Mouse (Mus musculus) liver, postnatal 0 days (tissue): Measurements from ENCODE around the gene Wfdc6a. TPM values are rescaled to one million over a fixed set of nuclear protein-coding genes. Genes with fewer than 3 reads are reported as not detected.
A peak's percentile ranks its signal among the peaks of the same experiment; 100 is the strongest.
"Not testable (repeated sequence)": the region's sequence is repeated elsewhere in the genome, so short reads cannot be mapped to it uniquely, and the experiment has no call there.

Source experiments
- ATAC-seq: fragments of 200-750 bp; cut with Nextera tagmentation; 2 replicates; pipeline ENCODE4 v1.8.0; 2017; ENCODE audit warnings: mild to moderate bottlenecking, moderate library complexity
- DNase-seq: peaks from one replicate; pipeline ENCODE4 v3.0.0-alpha.2; 2016
- H3K27ac ChIP-seq: fragments of 300-500 bp; sonication (generic); 2 replicates; pipeline ENCODE4 v1.5.1; 2014; ENCODE audit warnings: antibody characterized with exemption, moderate library complexity, mild to moderate bottlenecking, low read depth
- H3K27me3 ChIP-seq: fragments of 300-500 bp; sonication (generic); 2 replicates; pipeline ENCODE4 v1.6.1; 2014; ENCODE audit warnings: low read length, control low read depth, mixed read lengths; ENCODE audit not compliant: insufficient read depth
- H3K36me3 ChIP-seq: fragments of 300-500 bp; sonication (generic); replicated peaks from 2 replicates; pipeline ENCODE4 v1.6.1; 2014; ENCODE audit warnings: mild to moderate bottlenecking, control low read depth, low read length, moderate library complexity, mixed read lengths; ENCODE audit not compliant: insufficient read depth
- H3K4me1 ChIP-seq: fragments of 300-500 bp; sonication (generic); 2 replicates; pipeline ENCODE4 v1.6.1; 2014; ENCODE audit warnings: antibody characterized with exemption, mild to moderate bottlenecking, control low read depth; ENCODE audit not compliant: insufficient read depth
- H3K4me2 ChIP-seq: fragments of 300-500 bp; sonication (generic); 2 replicates; pipeline ENCODE4 v1.6.1; 2014; ENCODE audit warnings: low read depth, mild to moderate bottlenecking, low read length, moderate library complexity, mixed read lengths
- H3K4me3 ChIP-seq: fragments of 300-500 bp; sonication (generic); 2 replicates; pipeline ENCODE4 v1.5.1; 2014; ENCODE audit warnings: low read depth, low read length
- H3K9ac ChIP-seq: fragments of 300-500 bp; sonication (generic); replicated peaks from 2 replicates; pipeline ENCODE4 v1.6.1; 2014; ENCODE audit warnings: mild to moderate bottlenecking, moderate library complexity
- H3K9me3 ChIP-seq: fragments of 300-500 bp; sonication (generic); 2 replicates; pipeline ENCODE4 v1.6.1; 2016; ENCODE audit warnings: mild to moderate bottlenecking, control low read depth, low read length, mixed read lengths
- CTCF ChIP-seq: sonication (generic); IDR thresholded peaks from 2 replicates; pipeline ENCODE4 v1.5.1; 2016; ENCODE audit warnings: antibody characterized with exemption, low read depth
- EP300 ChIP-seq: IDR thresholded peaks from 2 replicates; pipeline ENCODE4 v1.6.1; 2016; ENCODE audit warnings: antibody characterized with exemption, low read depth, mild to moderate bottlenecking
- whole genome bisulfite sequencing: fragments of 180-500 bp; shearing (Covaris S2); extraction: QIAGEN DNeasy Blood & Tissue Kit; methylation state at CpG from one replicate; pipeline ENCODE4 v1.1.7; 2014; ENCODE audit not compliant: insufficient replicate concordance; 5-methylcytosine and 5-hydroxymethylcytosine counted together
- polyA plus RNA-seq: library from polyadenylated mRNA; unstranded; fragments of >200 nt; fragmentation: Nextera tagmentation; extraction: Ambion mirVana; gene quantifications from 2 replicates; pipeline ENCODE4 v1.2.1, GENCODE M21; 2015

Gene Wfdc6a
- polyA plus RNA-seq, 1 experiment from 2014 or later = not detected

- H3K4me3 ChIP-seq = no peak overlapping the region
- no peak overlapping the region for H3K4me2 ChIP-seq
- WGBS = 76% methylated on average over 8 of the region's 8 CpGs
- H3K9me3 ChIP-seq = 0 out of 2 replicates have a peak, but pooled peaks cover 3% of the 10 kb centered on the region
- no peak for ATAC-seq
- no peaks in the 10 kb centered on the region for H3K27me3 ChIP-seq
- no peaks in the 10 kb centered on the region for H3K36me3 ChIP-seq
- no peaks in the 10 kb centered on the region for H3K4me1 ChIP-seq
- TF ChIP-seq EP300 (no peak), CTCF (no peak)
- no peak for DNase-seq
- no peak overlapping the region for H3K27ac ChIP-seq
- H3K9ac ChIP-seq = no peak overlapping the region
Measured at GRCm38 (mm10) chr2:164604411-164604810, 19.2 kb upstream of the Wfdc6a start.

- no peaks in the 10 kb centered on the region for H3K4me1 ChIP-seq
- no peak for ATAC-seq
- DNase-seq = no peak
- H3K9me3 ChIP-seq = 0 out of 2 replicates have a peak, but pooled peaks cover 3% of the 10 kb centered on the region
- 76% methylated on average over 3 of the region's 3 CpGs for whole genome bisulfite sequencing
- no peak overlapping the region for H3K9ac ChIP-seq
- no peaks in the 10 kb centered on the region for H3K27me3 ChIP-seq
- H3K4me2 ChIP-seq = no peak overlapping the region
- no peak overlapping the region for H3K4me3 ChIP-seq
- H3K27ac ChIP-seq = no peak overlapping the region
- TF ChIP-seq EP300 (no peak), CTCF (peak; percentile 25; the same call in 1 of the 2 replicates)
- no peaks in the 10 kb centered on the region for H3K36me3 ChIP-seq
Measured at GRCm38 (mm10) chr2:164603482-164603881, 18.2 kb upstream of the Wfdc6a start.

DNA sequence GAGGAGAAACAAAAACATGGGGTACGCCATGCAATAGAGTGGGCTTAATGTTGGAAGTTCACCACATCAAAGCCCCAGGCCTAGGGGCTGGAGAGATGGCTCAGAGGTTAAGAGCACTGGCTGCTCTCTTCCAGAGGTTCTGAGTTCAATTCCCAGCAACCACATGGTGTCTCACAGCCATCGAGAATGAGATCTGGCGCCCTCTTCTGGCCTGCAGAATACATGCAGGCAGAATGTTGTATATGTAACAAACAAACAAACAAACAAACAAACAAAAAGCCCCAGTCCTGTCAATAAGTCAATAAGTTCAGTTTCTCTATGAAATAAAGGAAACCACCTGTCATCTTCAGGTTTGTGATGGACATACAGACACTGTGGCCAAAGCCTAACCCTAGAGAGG, 14.9 kb upstream of the Wfdc6a start:
- WGBS = 57% methylated on average over 3 of the region's 3 CpGs
- no peak for DNase-seq
- H3K4me3 ChIP-seq = no peak overlapping the region
- H3K9me3 ChIP-seq = 0 out of 2 replicates have a peak, but pooled peaks cover 3% of the 10 kb centered on the region
- no peak for ATAC-seq
- H3K27me3 ChIP-seq = no peaks in the 10 kb centered on the region
- peak; percentile 43 for TF ChIP-seq CTCF
- no peak for TF ChIP-seq EP300
- no peak overlapping the region for H3K9ac ChIP-seq
- no peaks in the 10 kb centered on the region for H3K4me1 ChIP-seq
- H3K27ac ChIP-seq = no peak overlapping the region
- no peaks in the 10 kb centered on the region for H3K36me3 ChIP-seq
- H3K4me2 ChIP-seq = no peak overlapping the region

GRCm38 (mm10) chr2:164593494-164593893, 8.2 kb upstream of the Wfdc6a start, which contains the start of gene Eppin:
Eppin (minus strand) TSS chr2:164593594.
- no peak within 1 kb of the TSS for H3K4me3 ChIP-seq
- ATAC-seq = no peak
- no peaks in the 10 kb centered on the region for H3K36me3 ChIP-seq
- no peaks in the 10 kb centered on the region for H3K4me1 ChIP-seq
- WGBS = 77% methylated on average over 4 of the region's 4 CpGs
- DNase-seq = no peak
- no peak for TF ChIP-seq CTCF
- TF ChIP-seq EP300 = no peak
- H3K9me3 ChIP-seq = no peaks in the 10 kb centered on the region
- no peak within 1 kb of the TSS for H3K27ac ChIP-seq
- no peak within 1 kb of the TSS for H3K9ac ChIP-seq
- H3K4me2 ChIP-seq = no peak within 1 kb of the TSS
- H3K27me3 ChIP-seq = no peaks in the 10 kb centered on the region

GRCm38 (mm10) chr2:164592014-164592413, 6.8 kb upstream of the Wfdc6a start:
- WGBS = 11% methylated on average over 4 of the region's 4 CpGs
- DNase-seq = no peak

DNA sequence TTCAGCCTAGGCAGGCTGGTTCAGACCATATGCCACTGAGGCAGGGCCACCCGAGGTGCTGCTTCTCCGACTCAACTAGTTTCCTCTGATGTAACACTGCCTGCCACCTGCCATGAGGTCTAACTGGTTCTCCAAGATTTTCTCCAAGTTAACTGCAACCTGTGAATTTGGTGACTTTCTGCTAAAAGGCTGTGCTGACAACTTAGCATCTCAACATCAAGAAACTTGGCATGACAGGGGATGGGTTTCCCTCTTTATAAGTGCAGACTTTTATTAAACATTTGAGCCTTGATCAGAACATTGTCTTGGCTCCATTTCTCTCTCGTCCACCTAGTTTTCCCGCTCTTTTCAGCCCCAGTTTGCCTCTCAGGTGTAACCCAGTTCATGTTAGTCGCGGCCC, 11.9 kb downstream of the Wfdc6a start, which contains the start of gene Spint3:
Spint3 (minus strand) TSS at position 101 of the 400 bp plus-strand sequence.
- ATAC-seq = not testable (repeated sequence)

More at GRCm38 (mm10) chr2:164592014-164592413, 6.8 kb upstream of the Wfdc6a start:
- H3K27me3 ChIP-seq = no peaks in the 10 kb centered on the region
- H3K9ac ChIP-seq = no peak overlapping the region
- ATAC-seq = no peak
- H3K4me3 ChIP-seq = no peak overlapping the region
- no peak overlapping the region for H3K27ac ChIP-seq
- H3K4me1 ChIP-seq = no peaks in the 10 kb centered on the region
- no peaks in the 10 kb centered on the region for H3K36me3 ChIP-seq
- H3K4me2 ChIP-seq = no peak overlapping the region
- H3K9me3 ChIP-seq = no peaks in the 10 kb centered on the region
- TF ChIP-seq CTCF (peak; percentile 72), EP300 (no peak)

More for the DNA sequence above, 11.9 kb downstream of the Wfdc6a start, which contains the start of gene Spint3:
- H3K4me2 ChIP-seq, H3K27ac ChIP-seq, DNase-seq, H3K27me3 ChIP-seq, H3K4me3 ChIP-seq, H3K9ac ChIP-seq, H3K4me1 ChIP-seq, H3K9me3 ChIP-seq, H3K36me3 ChIP-seq: not testable (repeated sequence)
- WGBS = 78% methylated on average over 6 of the region's 6 CpGs
